Mouse (Mus musculus) testis, adult 2 months (tissue): ENCODE measurements at regions not wholly inside any gene's neighbourhood (a gene's known extent, or its start where the extent isn't known, plus 50 kb on each side); places are given as distances from the start of the nearest gene placed in this dataset.

ENCODE experiments used
- H3K27ac ChIP-seq: fragments of 200-500 bp; 2 replicates; pipeline ENCODE4 v1.5.1; 2012; ENCODE audit warnings: low read depth, low read length; ENCODE audit not compliant: control insufficient read depth, insufficient read depth
- H3K27me3 ChIP-seq: fragments of 200-500 bp; 2 replicates; pipeline ENCODE4 v1.6.1; 2012; ENCODE audit warnings: mild to moderate bottlenecking, low read length, moderate library complexity; ENCODE audit not compliant: control insufficient read depth, insufficient read depth
- H3K36me3 ChIP-seq: fragments of 200-500 bp; 2 replicates; pipeline ENCODE4 v1.6.1; 2012; ENCODE audit warnings: mild to moderate bottlenecking, low read length; ENCODE audit not compliant: control insufficient read depth, insufficient read depth
- H3K4me1 ChIP-seq: fragments of 200-500 bp; 2 replicates; pipeline ENCODE4 v1.6.1; 2012; ENCODE audit warnings: low read length; ENCODE audit not compliant: control insufficient read depth, insufficient read depth
- H3K4me3 ChIP-seq: fragments of 200-500 bp; 2 replicates; pipeline ENCODE4 v1.5.1; 2012; ENCODE audit warnings: low read depth, mild to moderate bottlenecking, low read length, moderate library complexity, mixed read lengths; ENCODE audit not compliant: control insufficient read depth
- CTCF ChIP-seq: fragments of 200-500 bp; IDR thresholded peaks from 2 replicates; pipeline ENCODE4 v1.5.1; 2012; ENCODE audit warnings: low read depth, mild to moderate bottlenecking, inconsistent platforms, low read length, moderate library complexity; ENCODE audit not compliant: control insufficient read depth, insufficient read depth, insufficient replicate concordance
- POLR2A ChIP-seq: fragments of 200-500 bp; IDR thresholded peaks from 2 replicates; pipeline ENCODE4 v1.6.1; 2012; ENCODE audit warnings: low read depth, mild to moderate bottlenecking, inconsistent platforms, low read length, moderate library complexity; ENCODE audit not compliant: control insufficient read depth

GRCm38 (mm10) chr8:89658998-89659944, 615.3 kb upstream of the Sall1 start:
- no peak overlapping the region for H3K27ac ChIP-seq
- H3K36me3 ChIP-seq, result no peaks in the 10 kb centered on the region
- no peaks in the 10 kb centered on the region; the same call in 1 of the 2 replicates for H3K27me3 ChIP-seq
- no peak overlapping the region for H3K4me3 ChIP-seq
- TF ChIP-seq POLR2A, result no peak
- H3K4me1 ChIP-seq, result peaks cover 6% of the 10 kb centered on the region; the same call in 1 of the 2 replicates

- peaks cover 6% of the 10 kb centered on the region; the same call in 1 of the 2 replicates for H3K4me1 ChIP-seq
- H3K4me3 ChIP-seq, result peak overlapping the region; percentile 14
- no peaks in the 10 kb centered on the region; the same call in 1 of the 2 replicates for H3K27me3 ChIP-seq
- H3K36me3 ChIP-seq, result no peaks in the 10 kb centered on the region
- H3K27ac ChIP-seq, result no peak overlapping the region
- TF ChIP-seq POLR2A (no peak), CTCF (no peak)
These were observed 611.4 kb upstream of the Sall1 start for GRCm38 (mm10) chr8:89655369-89655768.

GRCm38 (mm10) chr8:89649207-89649890, 605.4 kb upstream of the Sall1 start:
- Histone ChIP-seq H3K4me3 (no peak overlapping the region), H3K27me3 (no peaks in the 10 kb centered on the region), H3K4me1 (no peaks in the 10 kb centered on the region), H3K36me3 (no peaks in the 10 kb centered on the region), H3K27ac (no peak overlapping the region)
- no peak for TF ChIP-seq POLR2A
- TF ChIP-seq CTCF, result no peak

GRCm38 (mm10) chr8:89646946-89647345, 603.0 kb upstream of the Sall1 start:
- no peaks in the 10 kb centered on the region for H3K27me3 ChIP-seq
- no peak overlapping the region for H3K27ac ChIP-seq
- TF ChIP-seq CTCF, result no peak
- no peak for TF ChIP-seq POLR2A
- no peaks in the 10 kb centered on the region for H3K4me1 ChIP-seq
- H3K36me3 ChIP-seq, result no peaks in the 10 kb centered on the region
- no peak overlapping the region for H3K4me3 ChIP-seq

- Histone ChIP-seq H3K4me1 (no peaks in the 10 kb centered on the region), H3K4me3 (no peak overlapping the region), H3K27ac (no peak overlapping the region), H3K36me3 (no peaks in the 10 kb centered on the region), H3K27me3 (no peaks in the 10 kb centered on the region)
- no peak for TF ChIP-seq CTCF
- TF ChIP-seq POLR2A, result no peak
These were observed 597.4 kb upstream of the Sall1 start for GRCm38 (mm10) chr8:89641339-89641738.

GRCm38 (mm10) chr8:89634864-89635263, 590.9 kb upstream of the Sall1 start:
- Histone ChIP-seq H3K4me3 (no peak overlapping the region), H3K36me3 (no peaks in the 10 kb centered on the region), H3K27ac (no peak overlapping the region), H3K4me1 (no peaks in the 10 kb centered on the region), H3K27me3 (no peaks in the 10 kb centered on the region)
- TF ChIP-seq CTCF (no peak), POLR2A (no peak)

- TF ChIP-seq POLR2A (no peak), CTCF (no peak)
- Histone ChIP-seq H3K4me1 (no peaks in the 10 kb centered on the region), H3K4me3 (no peak overlapping the region), H3K36me3 (no peaks in the 10 kb centered on the region), H3K27me3 (no peaks in the 10 kb centered on the region), H3K27ac (no peak overlapping the region)
These were observed 588.3 kb upstream of the Sall1 start for GRCm38 (mm10) chr8:89632304-89632703.

GRCm38 (mm10) chr8:89630540-89630939, 586.6 kb upstream of the Sall1 start:
- no peak overlapping the region for H3K27ac ChIP-seq
- TF ChIP-seq POLR2A, result no peak
- peak; percentile 35; the same call in 1 of the 2 replicates for TF ChIP-seq CTCF
- no peak overlapping the region for H3K4me3 ChIP-seq
- 0 out of 2 replicates have a peak, but pooled peaks cover 2% of the 10 kb centered on the region for H3K4me1 ChIP-seq
- H3K27me3 ChIP-seq, result no peaks in the 10 kb centered on the region
- H3K36me3 ChIP-seq, result no peaks in the 10 kb centered on the region
